Mouse (Mus musculus) testis, adult 2 months (tissue): ENCODE data around the gene Asb18. TPM values are rescaled to one million over a fixed set of nuclear protein-coding genes. Genes with fewer than 3 reads are reported as not detected.

Source experiments
- H3K27ac ChIP-seq: fragments of 200-500 bp; 2 replicates; pipeline ENCODE4 v1.5.1; 2012; ENCODE audit warnings: low read depth, low read length; ENCODE audit not compliant: control insufficient read depth, insufficient read depth
- H3K27me3 ChIP-seq: fragments of 200-500 bp; 2 replicates; pipeline ENCODE4 v1.6.1; 2012; ENCODE audit warnings: mild to moderate bottlenecking, low read length, moderate library complexity; ENCODE audit not compliant: control insufficient read depth, insufficient read depth
- H3K36me3 ChIP-seq: fragments of 200-500 bp; 2 replicates; pipeline ENCODE4 v1.6.1; 2012; ENCODE audit warnings: mild to moderate bottlenecking, low read length; ENCODE audit not compliant: control insufficient read depth, insufficient read depth
- H3K4me1 ChIP-seq: fragments of 200-500 bp; 2 replicates; pipeline ENCODE4 v1.6.1; 2012; ENCODE audit warnings: low read length; ENCODE audit not compliant: control insufficient read depth, insufficient read depth
- H3K4me3 ChIP-seq: fragments of 200-500 bp; 2 replicates; pipeline ENCODE4 v1.5.1; 2012; ENCODE audit warnings: low read depth, mild to moderate bottlenecking, low read length, moderate library complexity, mixed read lengths; ENCODE audit not compliant: control insufficient read depth
- CTCF ChIP-seq: fragments of 200-500 bp; IDR thresholded peaks from 2 replicates; pipeline ENCODE4 v1.5.1; 2012; ENCODE audit warnings: low read depth, mild to moderate bottlenecking, inconsistent platforms, low read length, moderate library complexity; ENCODE audit not compliant: control insufficient read depth, insufficient read depth, insufficient replicate concordance
- POLR2A ChIP-seq: fragments of 200-500 bp; IDR thresholded peaks from 2 replicates; pipeline ENCODE4 v1.6.1; 2012; ENCODE audit warnings: low read depth, mild to moderate bottlenecking, inconsistent platforms, low read length, moderate library complexity; ENCODE audit not compliant: control insufficient read depth
- polyA plus RNA-seq: library from polyadenylated mRNA; depleted of rRNA; stranded (reverse); fragments of >200 nt; gene quantifications from 2 replicates; pipeline ENCODE4 v1.2.3, GENCODE M21; 2012

Asb18 gene
- polyA plus RNA-seq, 1 experiment = 0.22 TPM

DNA sequence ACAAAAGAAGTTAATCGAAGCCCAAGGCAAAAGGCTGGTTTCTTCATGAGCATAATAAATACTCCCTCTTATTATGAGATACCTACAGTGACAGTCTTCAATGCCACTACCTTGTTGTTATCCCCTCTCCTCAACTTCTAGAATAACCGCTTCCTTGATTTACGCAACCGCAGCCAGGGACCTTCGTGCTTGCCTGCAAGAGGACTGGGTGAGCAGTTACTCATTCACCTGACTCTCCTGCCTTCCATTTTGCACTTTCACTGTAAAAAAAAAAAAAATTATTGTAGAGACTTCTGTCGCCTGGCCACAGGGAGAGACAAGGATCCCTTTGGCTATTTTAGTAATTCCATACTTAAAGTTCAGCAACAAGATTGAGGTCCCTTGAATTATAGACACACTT lies 81.4 kb downstream of the Asb18 start:
- H3K4me1 ChIP-seq = peaks cover 15% of the 10 kb centered on the region
- H3K4me3 ChIP-seq = no peak overlapping the region
- H3K27me3 ChIP-seq = peaks cover 7% of the 10 kb centered on the region
- no peaks in the 10 kb centered on the region for H3K36me3 ChIP-seq
- H3K27ac ChIP-seq = no peak overlapping the region
- no peak for TF ChIP-seq CTCF
- TF ChIP-seq POLR2A = no peak

DNA sequence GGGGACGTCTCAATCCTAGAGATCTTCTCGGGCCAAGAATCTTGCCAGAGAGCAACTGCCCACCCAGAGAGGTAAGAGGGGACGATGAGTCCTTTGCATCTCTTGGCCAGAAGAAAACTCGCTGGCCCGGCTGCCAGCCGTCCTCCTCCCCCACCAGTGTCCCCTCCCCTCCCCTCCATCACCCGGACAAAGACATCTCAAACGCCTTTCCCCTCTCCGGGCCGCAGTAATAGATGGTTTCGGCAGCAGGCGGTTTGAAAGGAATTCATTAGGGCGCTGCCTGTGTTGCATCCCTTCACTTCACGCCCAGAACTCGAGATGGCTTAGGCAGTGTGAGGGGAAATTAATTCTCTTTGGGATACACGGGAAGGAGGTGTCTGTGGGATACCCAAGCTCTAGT lies 81.8 kb downstream of the Asb18 start:
- no peak overlapping the region for H3K4me3 ChIP-seq
- H3K27ac ChIP-seq = no peak overlapping the region
- peaks cover 15% of the 10 kb centered on the region for H3K4me1 ChIP-seq

GRCm38 (mm10) chr1:89932021-89932423 lies 82.4 kb downstream of the Asb18 start:
- TF ChIP-seq CTCF = no peak
- no peak for TF ChIP-seq POLR2A
- H3K27me3 ChIP-seq = peaks cover 7% of the 10 kb centered on the region
- H3K4me3 ChIP-seq = no peak overlapping the region
- H3K36me3 ChIP-seq = no peaks in the 10 kb centered on the region
- no peak overlapping the region for H3K27ac ChIP-seq
- peaks cover 15% of the 10 kb centered on the region for H3K4me1 ChIP-seq

More for the DNA sequence above, 81.8 kb downstream of the Asb18 start:
- Histone ChIP-seq H3K27me3 (peaks cover 7% of the 10 kb centered on the region), H3K36me3 (no peaks in the 10 kb centered on the region)
- TF ChIP-seq POLR2A (no peak), CTCF (no peak)

- peaks cover 7% of the 10 kb centered on the region for H3K27me3 ChIP-seq
- TF ChIP-seq POLR2A (no peak), CTCF (no peak)
- H3K36me3 ChIP-seq = no peaks in the 10 kb centered on the region
- peaks cover 15% of the 10 kb centered on the region for H3K4me1 ChIP-seq
- H3K4me3 ChIP-seq = peak within 1 kb of the TSS; percentile 49
- H3K27ac ChIP-seq = no peak within 1 kb of the TSS
Observed at GRCm38 (mm10) chr1:89931120-89931519, 83.3 kb downstream of the Asb18 start, which contains the start of gene Gbx2. Gbx2 (minus strand) TSS chr1:89931179.

DNA sequence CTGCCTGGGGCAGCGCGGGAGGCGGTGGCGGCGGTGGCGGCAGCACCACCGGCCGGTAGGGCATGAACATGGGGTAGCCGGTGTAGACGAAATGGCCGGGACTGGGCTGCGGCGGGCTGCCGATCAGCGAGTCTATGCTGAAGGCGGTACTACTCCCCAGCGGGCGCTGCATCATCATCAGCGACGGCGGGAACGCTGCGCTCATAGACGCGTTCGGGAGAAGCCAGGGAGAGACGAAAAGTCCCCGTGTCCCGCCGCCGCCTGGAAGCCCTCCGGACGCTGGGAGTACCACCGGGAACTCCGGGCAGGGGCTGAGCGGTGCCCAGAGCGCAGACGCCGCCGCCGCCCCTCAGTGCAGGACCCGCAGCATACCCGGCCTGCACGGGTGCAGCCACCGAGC lies 83.9 kb downstream of the Asb18 start:
- TF ChIP-seq POLR2A (no peak), CTCF (no peak)
- Histone ChIP-seq H3K4me3 (peak overlapping the region; percentile 49), H3K27ac (no peak overlapping the region), H3K4me1 (peaks cover 15% of the 10 kb centered on the region), H3K27me3 (peaks cover 5% of the 10 kb centered on the region), H3K36me3 (no peaks in the 10 kb centered on the region)

DNA sequence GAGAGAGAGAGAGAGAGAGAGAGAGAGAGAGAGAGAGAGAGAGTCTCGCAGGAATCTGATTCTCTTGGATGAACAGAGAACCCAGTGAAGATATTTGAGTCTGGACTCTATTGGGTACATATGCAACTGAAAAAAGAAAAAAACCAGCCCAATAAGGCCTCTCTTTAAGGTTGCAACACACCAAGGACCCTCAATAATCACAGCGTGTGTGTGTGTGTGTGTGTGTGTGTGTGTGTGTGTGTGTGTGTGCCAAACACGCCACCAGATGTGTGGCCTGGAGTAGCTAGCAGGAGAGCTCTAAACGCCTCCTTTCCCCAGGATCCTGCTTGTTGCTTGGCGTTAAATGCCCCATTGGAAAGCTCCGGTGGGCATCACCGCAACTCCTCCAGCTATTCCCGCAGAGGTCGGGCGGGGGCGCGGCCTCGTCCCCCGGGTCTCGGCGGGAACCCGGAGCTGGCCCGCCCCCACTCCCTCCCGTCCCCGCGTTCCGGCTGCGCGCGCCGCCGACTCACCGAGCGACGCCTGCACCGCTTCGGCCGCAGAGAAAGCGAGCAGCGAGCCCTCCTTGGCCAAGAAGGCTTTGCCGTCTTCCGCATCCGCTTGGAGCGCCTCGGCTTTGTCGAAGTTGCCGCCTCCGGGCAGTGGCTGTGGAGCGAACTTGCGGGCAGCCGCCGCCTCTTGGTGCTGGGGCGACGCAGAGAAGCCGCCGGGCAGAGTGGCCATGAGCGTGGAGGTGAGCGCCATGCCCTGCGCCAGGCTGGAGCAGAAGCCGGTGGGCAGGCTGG lies 84.6 kb downstream of the Asb18 start:
- H3K36me3 ChIP-seq = no peaks in the 10 kb centered on the region
- peaks cover 4% of the 10 kb centered on the region; the same call in 1 of the 2 replicates for H3K27me3 ChIP-seq
- peaks cover 13% of the 10 kb centered on the region for H3K4me1 ChIP-seq
- H3K4me3 ChIP-seq = peak overlapping the region; percentile 49
- no peak overlapping the region for H3K27ac ChIP-seq
- no peak for TF ChIP-seq CTCF
- TF ChIP-seq POLR2A = no peak

DNA sequence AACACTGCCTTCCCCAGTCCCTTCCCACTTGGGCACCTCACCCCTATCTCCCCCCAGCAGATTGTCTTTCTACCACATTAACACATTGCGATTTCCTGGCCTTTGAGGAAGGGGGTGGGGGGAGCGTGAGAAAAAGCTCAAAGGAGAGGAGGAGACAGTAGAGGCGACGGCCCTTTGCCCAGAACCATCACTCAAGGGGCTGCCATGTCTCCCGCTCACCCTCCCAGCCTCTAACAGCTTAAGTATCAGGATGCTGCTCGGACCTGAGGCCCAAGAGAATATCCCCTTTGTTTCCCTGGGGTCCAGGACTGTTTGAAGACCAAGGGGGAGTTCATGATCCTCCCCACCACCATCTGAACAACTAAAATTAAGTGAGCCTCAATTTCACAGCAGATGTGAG lies 85.3 kb downstream of the Asb18 start:
- Histone ChIP-seq H3K4me1 (peaks cover 13% of the 10 kb centered on the region), H3K27me3 (peaks cover 4% of the 10 kb centered on the region; the same call in 1 of the 2 replicates)
- no peak for TF ChIP-seq CTCF
- TF ChIP-seq POLR2A = no peak

More for the DNA sequence above, 85.3 kb downstream of the Asb18 start:
- Histone ChIP-seq H3K36me3 (no peaks in the 10 kb centered on the region), H3K4me3 (no peak overlapping the region), H3K27ac (no peak overlapping the region)
